Mouse (Mus musculus): Measurements from ENCODE around the gene Phf21a.

GRCm38 (mm10) chr2:92257372-92257956, 164.5 kb downstream of the Phf21a start:
- TF ChIP-seq CTCF (IDR thresholded peaks at IDR 0.05; ENCODE audit: insufficient read depth, low read depth, low read length) (no peak), POLR2A (IDR thresholded peaks at IDR 0.05; ENCODE audit: insufficient read depth, low read depth, low read length) (no peak)
